Mouse (Mus musculus) B cell, adult 62 days (primary cell): Measurements from ENCODE around the gene Ofcc1. TPM values are rescaled to one million over a fixed set of nuclear protein-coding genes. Genes with fewer than 3 reads are reported as not detected.

ENCODE experiments used
- total RNA-seq: library from RNA; stranded (reverse); gene quantifications from 4 replicates; pipeline ENCODE4 v1.2.4, GENCODE M21; 2023

Gene Ofcc1
- not detected in 4 replicates for total RNA-seq

DNA sequence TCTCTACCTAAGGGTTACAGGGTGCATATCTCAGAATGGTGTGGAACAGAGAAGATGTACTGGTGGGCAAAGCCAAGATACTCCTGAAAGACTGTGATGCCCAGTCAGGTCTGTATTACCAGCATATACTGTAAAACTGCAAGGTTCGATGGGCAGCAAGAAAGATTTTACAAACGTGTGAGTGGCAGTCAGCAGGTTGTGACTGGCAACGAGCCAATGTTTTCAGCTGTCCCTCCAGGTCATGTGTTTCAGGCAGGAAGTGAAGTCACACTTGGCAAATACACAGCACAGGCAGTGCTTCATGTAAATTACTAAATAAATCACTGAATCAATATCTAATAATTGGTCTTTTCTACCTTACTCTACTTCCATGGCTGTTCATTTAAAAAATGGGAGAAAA, at the start of gene Ofcc1:
Ofcc1 (minus strand) TSS at position 163 of the 400 bp plus-strand sequence.

